Mouse (Mus musculus) liver, embryonic 14.5 days (tissue): ENCODE data around the gene Slc16a4. TPM values are rescaled to one million over a fixed set of nuclear protein-coding genes. Genes with fewer than 3 reads are reported as not detected.

Experiments used
- ATAC-seq: fragments of 200-750 bp; cut with Nextera tagmentation; 2 replicates; pipeline ENCODE4 v1.8.0; 2017; ENCODE audit warnings: moderate number of reproducible peaks, mild to moderate bottlenecking, moderate library complexity; ENCODE audit not compliant: insufficient read depth
- DNase-seq, 3 experiments: peaks; one replicate each; pipeline ENCODE4 v3.0.0-alpha.2; 2012 to 2013; ENCODE audit warnings: low read depth in 3 of 3, low spot score in 3 of 3
- H3K27ac ChIP-seq: fragments of 300-500 bp; sonication (generic); 2 replicates; pipeline ENCODE4 v1.5.1; 2014; ENCODE audit warnings: moderate library complexity, mild to moderate bottlenecking, control low read depth, inconsistent platforms
- H3K27me3 ChIP-seq: fragments of 300-500 bp; sonication (generic); 2 replicates; pipeline ENCODE4 v1.6.1; 2014; ENCODE audit warnings: mild to moderate bottlenecking, low read length, moderate library complexity; ENCODE audit not compliant: control insufficient read depth, insufficient read depth
- H3K36me3 ChIP-seq: fragments of 300-500 bp; sonication (generic); replicated peaks from 2 replicates; pipeline ENCODE4 v1.6.1; 2014; ENCODE audit warnings: low read depth; ENCODE audit not compliant: control insufficient read depth, insufficient read depth
- H3K4me1 ChIP-seq, 2 experiments: fragments of 200-500 bp in 1 of 2; fragments of 300-500 bp in 1 of 2; sonication (generic) in 1 of 2; replicated peaks; 2 replicates each; pipeline ENCODE4 v1.6.1; 2012 to 2014; ENCODE audit warnings: antibody characterized with exemption in 1 of 2, inconsistent platforms in 1 of 2, low read length in 1 of 2; ENCODE audit not compliant: control insufficient read depth in 2 of 2, insufficient read depth in 2 of 2
- H3K4me2 ChIP-seq: fragments of 300-500 bp; sonication (generic); 2 replicates; pipeline ENCODE4 v1.6.1; 2014; ENCODE audit warnings: low read depth, mild to moderate bottlenecking, control low read depth, moderate library complexity
- H3K4me3 ChIP-seq, 2 experiments: fragments of 200-500 bp in 1 of 2; fragments of 300-500 bp in 1 of 2; sonication (generic) in 1 of 2; 2 replicates each; pipeline ENCODE4 v1.5.1; 2012 to 2014; ENCODE audit warnings: low read depth in 2 of 2, low read length in 2 of 2, mild to moderate bottlenecking in 2 of 2, control low read depth in 1 of 2, inconsistent platforms in 1 of 2, moderate library complexity in 1 of 2; ENCODE audit not compliant: insufficient read depth in 1 of 2
- H3K9ac ChIP-seq: fragments of 300-500 bp; sonication (generic); replicated peaks from 2 replicates; pipeline ENCODE4 v1.6.1; 2014; ENCODE audit warnings: mild to moderate bottlenecking, control low read depth, moderate library complexity
- H3K9me3 ChIP-seq: fragments of 300-500 bp; sonication (generic); 2 replicates; pipeline ENCODE4 v1.6.1; 2016; ENCODE audit warnings: low read length, mixed read lengths; ENCODE audit not compliant: control insufficient read depth
- CTCF ChIP-seq: IDR thresholded peaks from 2 replicates; pipeline ENCODE4 v1.5.1; 2016; ENCODE audit warnings: antibody characterized with exemption, low read depth, control low read depth
- EP300 ChIP-seq: IDR thresholded peaks from 2 replicates; pipeline ENCODE4 v1.6.1; 2016; ENCODE audit warnings: antibody characterized with exemption, low read depth
- WGBS: fragments of 180-500 bp; shearing (Covaris S2); extraction: QIAGEN DNeasy Blood & Tissue Kit; methylation state at CpG from one replicate; pipeline ENCODE4 v1.1.7; 2014; ENCODE audit not compliant: insufficient replicate concordance; 5-methylcytosine and 5-hydroxymethylcytosine counted together
- polyA plus RNA-seq, 2 experiments: library from polyadenylated mRNA; depleted of rRNA in 1 of 2; stranded (reverse) in 1 of 2; unstranded in 1 of 2; fragments of >200 nt; fragmentation: Nextera tagmentation in 1 of 2; extraction: Ambion mirVana in 1 of 2; gene quantifications; 2 replicates each; pipeline versions ENCODE4 v1.2.1 to v1.2.3; 2012 to 2014

Gene Slc16a4
- polyA plus RNA-seq, 2 experiments = 0.03 to 0.30 TPM

GRCm38 (mm10) chr3:107321776-107322175, 30.7 kb downstream of the Slc16a4 start:
- Histone ChIP-seq H3K9me3 (no peaks in the 10 kb centered on the region), H3K27ac (no peak overlapping the region), H3K27me3 (no peaks in the 10 kb centered on the region), H3K9ac (no peak overlapping the region), H3K36me3 (peaks cover 57% of the 10 kb centered on the region), H3K4me3 (no peak overlapping the region), H3K4me1 (peaks cover 9 to 10% of the 10 kb centered on the region in 2 experiments; a peak in 3 of 4 replicates), H3K4me2 (no peak overlapping the region; the same call in 1 of the 2 replicates)
- TF ChIP-seq EP300 (no peak), CTCF (no peak)
- ATAC-seq (no peak), DNase-seq (no peak)

- TF ChIP-seq EP300 = no peak
- no peak for TF ChIP-seq CTCF
- ATAC-seq = no peak
- no peak for DNase-seq
- 90% methylated on average over 1 of the region's 1 CpGs for whole genome bisulfite sequencing
- Histone ChIP-seq H3K9me3 (no peaks in the 10 kb centered on the region), H3K36me3 (peaks cover 61% of the 10 kb centered on the region), H3K9ac (no peak overlapping the region), H3K4me2 (no peak overlapping the region; the same call in 1 of the 2 replicates), H3K27me3 (no peaks in the 10 kb centered on the region), H3K4me1 (peaks cover 22 to 23% of the 10 kb centered on the region in 2 experiments), H3K4me3 (no peak overlapping the region), H3K27ac (no peak overlapping the region)
These were observed 35.4 kb downstream of the Slc16a4 start for GRCm38 (mm10) chr3:107326442-107326841.

- Histone ChIP-seq H3K27me3 (no peaks in the 10 kb centered on the region), H3K4me1 (peaks cover 18 to 19% of the 10 kb centered on the region in 2 experiments), H3K36me3 (peaks cover 35% of the 10 kb centered on the region), H3K4me3 (peak overlapping the region; percentile 78 to 97), H3K27ac (no peak overlapping the region), H3K9ac (peak overlapping the region; percentile 93), H3K9me3 (no peaks in the 10 kb centered on the region), H3K4me2 (peak overlapping the region; percentile 85)
- no peak for ATAC-seq
- WGBS = 74% methylated on average over 28 of the region's 28 CpGs
- DNase-seq = no peak
- TF ChIP-seq CTCF (no peak), EP300 (no peak)
These were observed 39.7 kb downstream of the Slc16a4 start for GRCm38 (mm10) chr3:107330503-107331424.

- peak in 2 of 3 experiments; percentile 13 to 29 for DNase-seq
- Histone ChIP-seq H3K4me1 (peaks cover 18 to 19% of the 10 kb centered on the region in 2 experiments), H3K9ac (peak overlapping the region; percentile 93), H3K4me3 (peak overlapping the region; percentile 78 to 97), H3K9me3 (no peaks in the 10 kb centered on the region), H3K4me2 (peak overlapping the region; percentile 85), H3K27me3 (no peaks in the 10 kb centered on the region), H3K27ac (no peak overlapping the region), H3K36me3 (peaks cover 28% of the 10 kb centered on the region)
- TF ChIP-seq CTCF (no peak), EP300 (no peak)
- 8% methylated on average over 17 of the region's 17 CpGs for WGBS
- no peak for ATAC-seq
These were observed 40.7 kb downstream of the Slc16a4 start for GRCm38 (mm10) chr3:107331746-107332126.
